Comparison of ENCODE assay signal across 15 mouse cellular contexts in genomic region chr6:5427033-5427432, GRCm38 (mm10).
"Had no signal": no experiment of that assay in that cellular context is flagged by ENCODE, and none has a peak within 500 bp of the region (broad histone marks: within the 10 kb centered on the region; RNA-seq: fewer than 3 reads in every experiment).

No protein-coding gene starts in this region.

- DNase-seq: gastrocnemius, postnatal 14 days; gastrocnemius, postnatal 36 days; heart, adult 11 months; heart, adult 2 months; heart, postnatal 14 days; heart, postnatal 36 days; kidney, adult 11 months; kidney, adult 2 months; kidney, adult 9 months; kidney, postnatal 14 days; kidney, postnatal 4 days; layer of hippocampus, postnatal 36 days; liver; liver, embryonic 13.5 days; liver, postnatal 0 days had no signal
